Mouse (Mus musculus) liver, embryonic 14.5 days (tissue): ENCODE measurements around the gene BC004004.

Experiments
- CTCF ChIP-seq: IDR thresholded peaks from 2 replicates; pipeline ENCODE4 v1.5.1; 2016; ENCODE audit warnings: antibody characterized with exemption, low read depth, control low read depth
- EP300 ChIP-seq: IDR thresholded peaks from 2 replicates; pipeline ENCODE4 v1.6.1; 2016; ENCODE audit warnings: antibody characterized with exemption, low read depth

DNA sequence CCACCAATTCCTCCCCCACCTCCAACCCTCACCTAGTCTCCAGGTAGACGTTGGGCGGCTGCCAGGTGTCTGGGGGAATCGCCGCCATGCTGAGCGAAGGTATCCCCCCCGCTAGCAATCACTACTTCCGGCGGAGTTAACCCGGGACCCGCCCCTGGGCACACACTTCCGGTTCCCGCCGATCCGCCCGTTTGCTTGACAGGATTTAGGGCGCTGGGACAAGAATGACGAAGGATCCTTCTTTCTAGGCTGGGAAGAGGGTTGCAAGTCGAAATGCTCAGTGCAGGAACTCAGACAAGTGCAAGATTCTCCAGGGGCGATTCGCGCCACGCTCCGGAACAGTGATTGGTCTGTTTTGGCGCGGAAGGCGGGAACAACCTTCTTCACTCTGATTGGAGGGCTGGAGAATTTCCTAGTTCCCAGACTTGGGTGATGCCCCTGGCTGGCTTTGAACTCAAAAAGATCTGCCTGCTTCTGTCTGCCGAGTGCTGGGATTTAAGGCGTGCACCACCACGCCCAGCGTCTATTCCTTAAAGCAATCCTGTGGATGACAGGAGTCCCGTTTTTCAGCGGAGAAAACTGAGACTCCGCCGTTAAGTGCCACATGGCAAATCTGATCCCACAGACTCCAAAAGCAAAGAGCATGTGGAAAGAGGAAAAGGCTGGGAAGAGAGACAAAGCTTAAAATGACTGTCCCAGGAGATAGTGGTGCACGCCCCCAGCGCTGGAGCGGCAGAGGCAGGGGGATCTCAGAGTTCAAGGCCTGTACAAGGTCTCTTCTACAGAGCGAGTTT, 4.6 kb upstream of the BC004004 start, which contains the start of gene Ppil1:
- TF ChIP-seq EP300, result 0 out of 2 replicates have a peak, but pooled peaks have one; percentile 14
- TF ChIP-seq CTCF, result no peak
